Mouse (Mus musculus): ENCODE data around the gene Prps2. TPM values are rescaled to one million over a fixed set of nuclear protein-coding genes. Genes with fewer than 3 reads are reported as not detected.
"Not testable (repeated sequence)": the region's sequence is repeated elsewhere in the genome, so short reads cannot be mapped to it uniquely, and the experiment has no call there.

Prps2 gene
- total RNA-seq, 1 experiment from 2014 or later = 21.9 TPM

DNA sequence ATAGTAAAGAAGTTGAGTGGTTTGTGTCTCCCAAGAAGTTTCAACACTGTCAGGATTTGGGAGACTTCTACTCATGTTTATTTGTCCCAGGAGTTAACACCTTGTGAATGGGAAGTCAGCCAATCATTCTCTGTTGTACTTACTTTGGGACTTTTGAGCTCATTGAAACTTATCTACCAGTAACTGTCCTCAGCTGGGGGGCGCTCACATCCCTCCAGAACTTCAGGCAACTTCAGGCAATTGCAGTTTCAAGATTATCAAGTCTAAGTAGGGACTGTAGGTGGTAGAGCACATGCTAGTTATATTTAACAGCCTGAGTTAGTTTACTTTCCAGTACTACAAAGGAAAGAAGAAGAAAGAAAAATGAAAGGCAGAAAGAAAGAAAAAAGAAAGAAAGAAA is 58.8 kb downstream of the Prps2 start:
- DNase-seq = no peak

- DNase-seq = no peak
These were observed 61.2 kb downstream of the Prps2 start for GRCm38 (mm10) chrX:167321233-167321806.

GRCm38 (mm10) chrX:167318819-167319396 is 63.6 kb downstream of the Prps2 start:
- no peak for DNase-seq

GRCm38 (mm10) chrX:167315766-167316165 is 66.8 kb downstream of the Prps2 start:
- DNase-seq = no peak

DNA sequence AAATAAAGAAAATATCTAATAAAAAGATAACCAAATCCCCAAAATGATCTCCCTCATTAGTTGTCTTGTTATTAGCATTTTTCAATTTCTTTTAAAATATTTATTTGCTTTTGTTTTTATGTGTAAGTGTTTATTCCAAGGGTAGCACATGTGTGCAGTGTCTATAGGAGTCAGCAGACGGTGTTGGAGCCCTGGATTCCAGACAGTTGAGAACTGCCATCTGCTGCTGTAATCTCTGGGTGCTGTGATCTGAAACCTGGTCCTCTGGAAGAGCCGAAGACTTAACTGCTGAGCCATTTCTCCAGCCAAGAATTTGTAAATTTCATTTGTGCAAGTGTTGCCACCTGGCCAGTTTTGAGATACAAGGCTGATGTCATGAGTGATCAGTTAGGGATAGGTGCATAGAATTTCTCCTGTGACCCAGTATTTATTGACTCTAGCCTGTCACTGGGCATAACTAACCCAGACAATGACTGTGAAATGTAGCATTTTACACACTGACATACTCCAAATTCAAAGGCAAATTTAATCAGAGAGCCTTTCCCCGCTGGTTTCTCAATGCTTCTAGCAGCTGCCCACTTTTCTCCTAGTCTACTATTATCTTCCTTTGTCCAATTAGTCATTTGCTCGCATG is 67.3 kb downstream of the Prps2 start:
- DNase-seq = no peak

DNA sequence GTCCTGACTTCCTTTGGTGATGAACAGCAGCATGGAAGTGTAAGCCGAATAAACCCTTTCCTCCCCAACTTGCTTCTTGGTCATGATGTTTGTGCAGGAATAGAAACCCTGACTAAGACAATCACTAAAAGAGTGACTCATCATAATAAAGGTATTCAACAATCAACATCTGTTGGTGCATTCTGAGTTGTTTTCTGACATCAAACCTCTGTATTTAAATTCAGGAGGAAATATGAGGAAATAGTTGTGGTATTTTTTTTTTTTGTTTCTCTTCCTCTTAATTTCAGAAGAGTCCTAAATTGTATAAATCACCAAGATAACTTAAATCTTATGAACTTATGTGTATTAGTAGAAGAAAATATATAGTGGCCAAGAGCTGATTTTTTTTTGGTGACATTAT is 80.5 kb downstream of the Prps2 start:
- DNase-seq = not testable (repeated sequence)

Other genes with a start within 250 kb of the Prps2 start
- gene Tmsb4x, start 173.4 kb downstream of the Prps2 start, total RNA-seq (2021) = 525 and 794 TPM in 2 replicates
- gene Tlr8, start 118.4 kb downstream of the Prps2 start, total RNA-seq (2021) = 0.78 and 1.2 TPM in 2 replicates
- gene Tlr7, start 52.2 kb downstream of the Prps2 start, total RNA-seq (2021) = 1.4 and 2.6 TPM in 2 replicates